Mouse (Mus musculus): ENCODE measurements at regions not wholly inside any gene's neighbourhood (a gene's known extent, or its start where the extent isn't known, plus 50 kb on each side); places are given as distances from the start of the nearest gene placed in this dataset.
"Not testable (repeated sequence)": the region's sequence is repeated elsewhere in the genome, so short reads cannot be mapped to it uniquely, and the experiment has no call there.

- no peak for DNase-seq (ENCODE audit: low spot score)
Observed at GRCm38 (mm10) chr6:107010785-107011184, 210.9 kb upstream of the Crbn start.

DNA sequence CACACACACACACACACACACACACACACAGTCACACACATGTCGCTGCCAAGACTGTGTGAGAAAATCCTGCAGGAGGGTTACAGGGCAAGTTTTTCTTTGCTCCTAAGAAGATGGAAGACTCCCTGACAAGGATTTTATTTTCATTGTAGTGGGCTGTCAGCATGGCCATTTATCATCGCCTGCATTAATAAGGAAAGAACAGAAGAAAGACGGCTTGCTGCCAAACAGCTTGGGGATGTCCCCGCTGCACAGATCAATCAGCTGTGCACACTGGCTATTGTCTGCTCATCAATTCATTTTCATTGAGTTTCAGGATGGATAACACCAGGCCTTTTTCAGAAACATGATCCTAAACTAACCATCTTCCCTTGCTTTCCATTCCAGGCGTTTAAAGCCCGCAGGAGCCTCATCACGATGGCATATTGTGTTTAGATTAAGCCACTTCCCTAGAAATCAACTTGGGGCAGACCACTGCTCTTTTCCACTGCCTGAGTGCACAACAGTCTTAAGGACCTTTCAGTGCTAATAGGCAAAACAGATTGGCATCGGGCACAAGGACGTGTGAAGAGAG lies 213.1 kb upstream of the Crbn start:
- DNase-seq (ENCODE audit: low spot score) = no peak

GRCm38 (mm10) chr6:107019126-107019525 lies 219.2 kb upstream of the Crbn start:
- no peak for DNase-seq (ENCODE audit: low spot score)

DNA sequence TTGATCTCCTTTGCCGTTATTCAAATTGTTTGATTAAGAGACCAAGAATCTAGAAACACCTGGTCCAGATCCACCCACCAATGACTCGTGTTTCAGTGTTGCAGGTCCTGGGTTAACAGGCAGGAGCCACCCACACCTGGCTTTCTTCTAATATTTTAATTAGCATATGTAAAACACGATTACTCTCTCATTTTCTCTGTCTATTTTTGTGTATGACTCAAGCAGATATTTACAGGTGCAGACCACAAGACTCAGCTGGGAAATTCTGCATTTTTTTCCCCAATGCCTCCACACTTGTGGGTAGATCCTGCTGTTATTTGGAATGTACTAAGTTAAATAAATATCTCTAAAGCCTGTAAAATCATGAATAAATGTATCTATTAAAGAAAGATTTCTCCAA lies 245.3 kb upstream of the Crbn start:
- no peak for DNase-seq (ENCODE audit: low spot score)

DNA sequence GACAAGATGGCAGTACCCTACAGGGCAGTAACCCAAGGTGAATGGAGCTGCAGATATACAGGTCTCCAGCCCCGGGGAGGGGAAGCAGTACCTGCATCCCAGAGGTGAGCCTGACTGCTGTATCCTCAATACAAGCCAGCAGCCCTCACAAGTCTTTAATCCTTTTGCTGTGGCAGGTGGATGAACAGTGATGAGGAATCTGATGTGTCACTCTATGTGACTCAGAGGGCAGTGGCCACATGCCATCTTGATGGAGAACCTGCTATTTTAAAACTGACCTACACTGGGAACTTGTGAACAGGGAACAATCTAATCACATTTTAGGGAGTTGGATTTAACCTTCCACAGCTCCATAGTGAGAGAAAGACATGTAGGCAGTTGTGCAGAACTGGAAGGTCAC lies 251.7 kb upstream of the Crbn start:
- DNase-seq (ENCODE audit: low spot score) = no peak

DNA sequence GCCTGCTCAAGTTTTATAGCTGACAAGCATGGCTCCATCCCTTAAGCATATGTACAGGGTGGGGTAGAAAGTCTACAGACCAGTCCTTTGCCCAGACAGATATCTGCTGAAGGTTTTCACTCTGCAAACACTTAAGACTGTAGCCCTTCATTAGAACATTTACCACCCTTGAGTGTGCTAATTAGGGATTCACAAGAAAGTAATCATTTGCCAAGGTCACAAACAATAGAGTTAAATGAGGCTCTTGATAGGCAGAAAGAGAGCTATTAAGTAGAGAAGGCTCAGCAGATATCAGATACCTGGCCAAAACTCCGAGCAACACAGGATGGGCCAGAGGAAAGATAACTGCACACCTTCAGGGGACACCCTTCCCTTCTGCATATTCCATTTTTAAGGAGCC lies 252.3 kb upstream of the Crbn start:
- no peak for DNase-seq (ENCODE audit: low spot score)

DNA sequence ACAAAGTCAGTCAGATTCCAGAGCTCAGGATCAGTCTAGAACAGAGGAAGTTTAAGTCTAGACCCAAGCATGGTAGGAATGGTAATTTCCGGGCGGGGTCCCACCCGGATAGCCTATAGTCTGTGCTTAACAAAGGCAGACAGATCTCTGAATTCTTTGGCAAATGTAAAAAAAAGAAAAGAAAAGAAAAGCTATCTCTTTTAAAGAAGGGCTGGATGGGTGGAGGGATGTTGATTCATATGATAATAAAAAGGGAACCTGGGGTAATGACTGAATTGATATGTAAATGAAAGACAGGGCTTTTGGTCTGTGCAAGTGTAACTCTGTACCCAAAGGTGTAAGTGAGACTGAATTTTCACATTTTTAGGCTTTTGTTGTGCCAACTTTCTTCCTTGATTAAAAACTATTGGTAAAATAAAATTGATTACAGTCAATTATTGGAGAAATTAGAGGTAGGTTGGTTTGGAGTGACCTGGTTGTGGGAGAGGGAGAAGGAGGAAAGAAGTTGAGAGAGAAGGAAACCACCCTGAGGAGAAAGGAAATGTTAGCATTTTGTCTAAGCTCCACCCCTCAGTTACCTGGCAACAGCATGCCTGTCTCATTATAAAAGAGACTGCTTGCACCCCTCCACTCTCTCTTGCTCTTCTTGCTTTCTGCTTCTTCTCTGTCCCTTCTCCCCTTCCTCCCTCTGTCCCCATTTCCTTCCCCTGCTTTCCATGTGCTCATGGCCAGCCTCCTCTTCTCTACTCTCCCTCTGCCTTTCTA lies 259.3 kb upstream of the Crbn start:
- DNase-seq (ENCODE audit: low spot score) = no peak

DNA sequence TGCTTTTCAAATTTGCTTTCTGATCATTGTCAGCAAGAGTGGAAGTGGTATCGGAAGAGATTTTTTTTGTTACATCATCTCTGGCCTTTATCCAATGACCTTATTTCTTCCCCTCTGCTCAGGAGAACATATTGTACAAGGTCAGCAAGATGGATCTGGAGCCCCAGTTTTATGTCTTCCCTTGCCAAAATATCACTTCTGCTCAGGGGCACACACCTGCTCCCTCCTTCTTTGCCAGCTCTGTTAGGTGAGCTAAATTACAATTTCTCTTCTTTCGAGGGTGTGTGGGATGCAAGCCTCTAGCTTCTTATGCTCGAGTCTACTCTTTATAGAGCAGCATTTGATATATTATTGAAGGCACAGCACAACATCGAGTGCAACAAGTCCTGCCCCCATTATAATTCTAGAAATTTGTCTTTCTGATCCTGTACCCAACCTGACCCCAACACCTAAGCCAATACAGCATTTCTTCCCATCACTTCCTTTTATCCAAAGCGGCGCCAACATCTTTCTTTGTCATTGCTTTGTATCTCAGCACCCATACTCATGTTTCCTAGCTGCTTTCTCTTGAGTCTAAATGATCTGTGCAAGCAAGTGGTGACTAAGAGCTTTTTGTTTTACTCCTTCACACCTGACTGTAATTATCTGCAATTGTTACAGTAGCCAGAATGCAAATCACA lies 263.1 kb upstream of the Crbn start:
- no peak for DNase-seq (ENCODE audit: low spot score)

GRCm38 (mm10) chr6:107070441-107070840 lies 270.6 kb upstream of the Crbn start:
- no peak for DNase-seq (ENCODE audit: low spot score)

DNA sequence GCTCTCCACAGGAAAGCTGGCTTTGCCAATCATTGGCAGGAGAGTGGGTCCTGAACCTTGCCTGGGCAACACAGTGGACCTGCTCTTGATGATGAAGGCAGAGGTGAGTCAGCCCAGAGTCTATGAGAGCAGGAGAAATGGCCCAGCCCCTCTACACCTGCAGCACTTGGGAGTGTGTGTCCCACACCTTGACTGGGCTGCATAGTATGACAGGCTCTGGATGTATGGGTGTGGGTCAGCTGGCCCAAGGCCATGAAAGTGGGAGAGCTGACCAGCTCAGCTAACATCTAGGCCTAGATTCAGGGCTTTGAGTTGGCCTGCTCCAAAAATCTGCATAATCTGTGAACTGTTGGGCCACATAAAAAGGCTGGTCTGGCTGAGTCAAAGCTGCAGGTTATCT lies 292.7 kb upstream of the Crbn start:
- no peak for DNase-seq (ENCODE audit: low spot score)

DNA sequence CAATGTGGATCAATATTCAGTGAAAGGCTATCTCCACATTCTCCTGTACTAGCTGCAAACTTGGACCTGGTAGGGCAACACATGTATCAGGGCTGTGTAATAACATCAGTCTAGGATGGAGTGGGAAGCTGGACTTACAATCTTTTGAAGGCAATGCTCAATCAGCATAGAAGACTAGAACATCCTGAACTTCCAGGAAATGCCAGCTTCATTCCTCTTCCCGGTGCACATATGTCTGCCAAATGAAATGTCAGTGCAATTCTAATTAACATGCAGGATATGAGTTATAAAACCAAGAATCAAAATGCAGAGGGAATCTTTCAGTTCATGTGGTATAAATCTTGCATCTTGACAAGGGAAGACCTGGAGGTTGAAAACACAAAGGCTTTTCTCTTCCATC lies 328.8 kb upstream of the Crbn start:
- DNase-seq (ENCODE audit: low spot score) = no peak

DNA sequence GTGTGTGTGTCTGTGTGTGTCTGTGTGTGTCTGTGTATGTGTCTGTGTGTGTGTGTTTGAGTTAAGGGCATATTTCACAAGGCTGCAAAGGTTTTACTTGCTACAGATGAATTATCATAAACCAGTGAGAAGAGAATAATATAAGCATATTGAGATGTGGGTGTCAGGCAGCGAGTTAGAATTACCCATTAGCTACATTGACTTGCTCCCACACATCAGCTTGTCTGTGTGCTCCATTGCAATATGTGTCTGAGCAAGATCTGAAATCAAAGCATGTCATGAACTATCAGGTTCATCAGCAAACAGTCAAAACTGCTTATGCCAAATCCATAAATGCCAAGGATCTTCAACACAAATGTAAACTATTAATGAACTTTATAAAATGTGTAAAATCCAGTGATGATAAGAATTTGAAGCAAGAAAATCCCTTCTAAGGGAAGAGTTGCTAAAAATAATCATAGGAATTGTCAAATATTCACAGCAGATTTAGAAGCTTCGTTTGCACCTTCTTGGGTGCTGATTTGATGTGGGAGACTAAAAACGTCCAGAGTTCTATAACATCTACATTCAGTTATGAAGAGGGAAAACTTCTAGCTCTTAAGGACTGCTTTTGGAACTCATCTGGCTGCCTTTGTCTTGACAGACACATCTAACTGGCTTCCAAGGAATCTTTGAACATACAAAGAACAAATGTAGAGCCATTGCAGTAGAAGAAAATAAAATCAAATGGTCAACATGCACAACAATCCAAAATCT lies 361.7 kb upstream of the Lrrn1 start:
- DNase-seq (ENCODE audit: low spot score) = no peak

GRCm38 (mm10) chr6:107218309-107218708 lies 311.3 kb upstream of the Lrrn1 start:
- DNase-seq (ENCODE audit: low spot score) = no peak

DNA sequence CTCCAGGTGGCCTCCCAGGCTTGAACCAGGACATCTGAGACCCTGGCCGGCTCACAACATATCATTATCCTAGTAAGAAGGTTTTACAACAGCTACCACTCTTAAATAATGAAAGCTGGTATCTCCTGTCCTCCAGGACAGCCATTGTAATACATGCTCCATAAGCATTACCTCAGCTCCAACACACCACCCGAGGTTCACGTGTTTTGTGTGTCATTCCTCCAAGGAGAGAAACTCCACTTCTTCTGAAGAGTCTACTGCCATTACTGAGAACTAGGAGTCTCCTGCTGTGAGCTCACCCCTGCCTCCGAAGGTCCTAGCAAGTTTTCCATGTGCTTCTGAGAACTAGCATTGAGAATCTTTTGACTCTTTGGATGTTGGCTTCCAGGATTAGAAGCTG lies 310.8 kb upstream of the Lrrn1 start:
- DNase-seq (ENCODE audit: low spot score) = no peak

- DNase-seq (ENCODE audit: low spot score) = no peak
Observed at GRCm38 (mm10) chr6:107222602-107223001, 307.0 kb upstream of the Lrrn1 start.

DNA sequence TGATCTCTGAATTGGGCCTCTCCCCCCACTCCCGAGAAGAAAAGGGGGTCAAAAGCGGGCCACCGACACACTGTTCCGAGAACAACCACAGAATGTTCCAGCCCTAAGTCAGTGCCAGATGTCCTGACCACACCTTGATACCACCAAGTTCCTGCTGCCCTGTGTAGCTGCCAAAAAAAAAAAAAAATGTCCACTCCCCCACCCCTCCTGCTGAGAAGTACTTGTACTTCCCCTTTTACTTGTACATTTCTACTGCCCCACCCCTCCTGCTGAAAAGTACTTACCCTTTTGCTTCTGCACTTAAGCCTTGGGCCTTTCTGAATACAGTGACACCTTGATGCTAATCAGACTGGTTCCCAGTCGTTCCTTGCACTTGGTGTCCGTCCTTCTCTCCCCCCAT lies 299.7 kb upstream of the Lrrn1 start:
- DNase-seq (ENCODE audit: low spot score) = not testable (repeated sequence)

DNA sequence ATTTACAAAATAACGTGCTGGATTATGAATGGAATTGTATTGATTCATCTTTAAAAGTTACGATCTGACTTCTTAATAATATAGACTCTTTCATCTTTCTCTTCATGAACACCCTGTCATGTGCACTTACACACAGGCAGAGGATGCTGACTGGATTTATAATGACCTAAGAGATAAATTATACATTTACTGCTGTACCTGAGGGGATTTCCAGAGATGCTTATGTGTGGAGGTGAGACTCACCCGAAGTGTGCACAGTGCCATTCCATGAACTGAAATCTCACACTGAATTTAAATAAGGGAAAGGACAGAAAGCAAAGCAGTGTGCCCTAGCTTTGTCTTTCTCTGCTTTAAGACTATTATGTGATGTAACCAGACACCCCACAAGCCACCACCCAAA lies 291.9 kb upstream of the Lrrn1 start:
- no peak for DNase-seq (ENCODE audit: low spot score)

DNA sequence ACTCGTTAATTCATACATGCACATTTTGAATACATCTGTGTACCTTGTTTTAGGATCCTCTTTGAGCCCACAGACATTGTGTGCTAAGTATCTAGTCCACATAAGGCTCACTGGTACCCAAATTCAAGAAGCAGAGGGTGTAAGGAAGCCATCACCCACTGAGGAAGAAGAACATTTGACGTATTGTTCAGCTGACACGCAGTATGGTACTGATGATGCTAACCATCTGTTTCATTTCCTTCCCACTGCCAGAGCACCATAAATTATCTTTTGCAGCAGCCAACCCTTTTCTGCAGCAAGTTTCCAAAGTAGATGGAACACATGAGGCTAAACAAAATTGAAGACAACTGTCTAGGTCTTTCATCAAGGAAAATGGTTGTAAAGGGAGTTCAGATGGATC lies 285.6 kb upstream of the Lrrn1 start:
- DNase-seq (ENCODE audit: low spot score) = no peak

- DNase-seq (ENCODE audit: low spot score) = no peak
Observed at GRCm38 (mm10) chr6:107280348-107280747, 249.2 kb upstream of the Lrrn1 start.

DNA sequence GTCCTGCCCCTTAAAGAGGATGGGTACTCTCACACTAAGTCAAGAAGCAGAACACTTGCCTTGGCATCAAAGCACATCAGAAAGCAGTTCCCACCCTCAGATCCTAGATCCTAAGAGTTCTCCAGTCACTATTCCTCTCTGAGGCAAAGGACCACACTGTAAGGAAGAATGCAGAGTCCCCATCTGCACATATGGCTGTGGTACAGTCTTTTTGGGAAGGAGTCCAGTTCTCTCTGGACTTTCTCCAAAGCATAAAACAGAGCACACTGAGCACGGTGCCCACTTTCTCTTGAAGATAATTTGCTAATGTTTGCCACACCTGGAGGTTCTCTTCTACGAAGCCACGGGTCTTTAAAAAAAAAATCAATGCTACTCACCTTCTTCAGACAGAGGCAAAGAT lies 238.7 kb upstream of the Lrrn1 start:
- no peak for DNase-seq (ENCODE audit: low spot score)

- DNase-seq (ENCODE audit: low spot score) = no peak
Observed at GRCm38 (mm10) chr6:107303676-107304369, 225.7 kb upstream of the Lrrn1 start.

- no peak for DNase-seq (ENCODE audit: low spot score)
Observed at GRCm38 (mm10) chr6:107319565-107319964, 210.0 kb upstream of the Lrrn1 start.
